Mouse (Mus musculus): Measurements from ENCODE around the gene E330021D16Rik.

GRCm38 (mm10) chr6:136433573-136433972 lies 18.2 kb upstream of the E330021D16Rik start:
- TF ChIP-seq ZNF384 (IDR thresholded peaks at IDR 0.05; ENCODE audit: low read depth, low read length): no peak
- no peak for TF ChIP-seq HCFC1 (IDR thresholded peaks at IDR 0.05; ENCODE audit: borderline replicate concordance, insufficient read depth, low read length)
- no peak for TF ChIP-seq MAFK (IDR thresholded peaks at IDR 0.05; ENCODE audit: insufficient read depth, low read depth, low read length)
- TF ChIP-seq ZC3H11A (IDR thresholded peaks at IDR 0.05; ENCODE audit: borderline replicate concordance, low read depth, low read length): no peak
